Mouse (Mus musculus) left cerebral cortex, adult 18-20 months (tissue): ENCODE results near the gene Tamm41. TPM values are rescaled to one million over a fixed set of nuclear protein-coding genes. Genes with fewer than 3 reads are reported as not detected.
A peak's percentile ranks its signal among the peaks of the same experiment; 100 is the strongest.

Experiments used
- DNase-seq, 2 experiments: peaks; one replicate each; pipeline ENCODE4 v3.0.0; 2021 to 2022; ENCODE audit warnings: low spot score in 2 of 2, mixed read lengths in 1 of 2
- long read RNA-seq, 2 experiments: library from polyadenylated mRNA; stranded (forward); transcript quantifications; one replicate each; pipeline ENCODE4 v2.0.0; 2021
- total RNA-seq, 2 experiments: library from RNA; stranded (reverse); gene quantifications; 2 replicates each; pipeline ENCODE4 v1.2.3; 2021

Gene Tamm41
- 10 to 100 TPM; 21.0 to 21.4 TPM for total RNA-seq
- long read RNA-seq, experiment 1, transcript Tamm41-201 (8 exons, 1,168 nt): major isoform, 11 of 16 reads
- long read RNA-seq, experiment 1, partial matches to known transcripts: 1 of 16 reads
- long read RNA-seq, experiment 1, other reads (novel, unspliced or antisense): 4 of 16 reads
- long read RNA-seq, experiment 2, transcript Tamm41-201 (8 exons, 1,168 nt): major isoform, 7 of 11 reads
- long read RNA-seq, experiment 2, partial matches to known transcripts: 0 of 11 reads
- long read RNA-seq, experiment 2, other reads (novel, unspliced or antisense): 4 of 11 reads

DNA sequence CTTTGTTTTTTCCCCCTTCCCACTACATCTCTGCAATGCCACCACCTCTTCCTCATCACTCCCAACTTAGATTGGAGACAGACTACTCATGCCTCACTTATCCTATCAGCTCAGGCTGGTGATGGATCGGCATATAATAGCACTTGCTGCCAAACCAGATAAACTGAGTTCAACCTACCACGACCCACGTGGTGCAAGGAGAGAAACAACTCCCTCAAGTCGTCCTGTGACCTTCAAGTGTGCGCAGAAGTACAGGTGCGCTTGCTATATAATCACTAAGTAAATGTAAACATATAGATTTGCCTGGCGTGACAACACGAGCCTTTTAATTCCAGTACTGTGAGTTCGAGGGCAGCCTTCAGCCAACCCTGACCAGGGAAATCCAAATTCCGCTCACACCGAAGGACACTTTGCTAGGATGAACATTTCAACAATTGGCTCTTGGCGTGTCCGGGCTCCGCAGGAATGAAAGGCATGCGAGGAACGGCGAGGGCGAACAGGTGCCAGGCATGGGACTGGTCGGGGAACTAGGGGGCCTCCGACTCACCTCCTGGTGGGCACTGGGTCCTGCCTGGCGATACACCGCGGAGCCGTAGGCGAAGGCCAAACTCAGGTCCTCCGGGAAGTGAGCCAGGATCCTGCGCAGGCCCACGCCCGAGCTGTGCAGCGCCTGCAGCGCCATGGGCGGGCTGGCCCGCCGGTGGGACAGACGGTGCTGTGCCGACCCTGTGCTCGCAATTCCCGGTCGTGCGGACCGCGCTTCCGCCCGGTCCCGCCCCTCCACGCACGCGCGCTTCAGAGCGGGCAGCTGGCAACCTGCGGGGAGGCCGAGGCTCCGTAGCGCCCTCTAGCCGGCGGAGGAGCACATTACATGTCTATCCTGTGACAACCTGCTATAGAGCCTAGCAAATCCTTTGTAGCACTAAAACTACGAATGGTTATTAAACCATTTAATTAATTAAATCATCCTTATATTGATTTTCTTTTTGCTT, at the start of gene Tamm41:
Tamm41 (minus strand) TSS at position 774 of the 992 bp plus-strand sequence.
- peak; percentile 89 to 92 for DNase-seq

DNA sequence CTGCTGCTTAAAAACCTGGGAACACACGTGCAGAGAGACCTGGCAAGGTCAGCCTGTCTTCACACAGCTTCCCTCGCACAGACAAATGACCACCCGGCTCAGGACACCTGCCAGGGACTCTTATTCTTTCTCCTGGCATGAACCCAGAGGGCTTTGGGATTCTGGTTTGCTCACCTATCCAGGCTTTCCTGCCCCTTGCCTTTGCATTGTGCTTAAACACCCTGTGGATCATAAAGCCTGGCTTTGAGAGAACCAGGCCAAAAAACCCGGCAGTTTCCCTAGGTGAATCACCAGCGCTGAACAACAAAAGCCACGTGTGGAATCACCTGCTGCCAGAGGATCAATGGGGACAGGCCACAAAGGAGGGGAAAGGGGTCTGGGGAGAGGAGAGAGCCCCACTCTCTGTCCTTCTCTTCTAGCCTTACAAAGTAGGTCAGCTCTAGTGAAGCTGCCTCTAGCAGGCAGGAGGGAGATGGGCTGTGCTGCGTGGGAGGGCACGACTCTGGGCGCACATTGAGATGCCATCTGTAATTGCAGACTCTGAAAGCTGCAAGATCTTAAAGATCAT, 47.7 kb upstream of the Tamm41 start:
- DNase-seq: peak; percentile 74 to 83

DNA sequence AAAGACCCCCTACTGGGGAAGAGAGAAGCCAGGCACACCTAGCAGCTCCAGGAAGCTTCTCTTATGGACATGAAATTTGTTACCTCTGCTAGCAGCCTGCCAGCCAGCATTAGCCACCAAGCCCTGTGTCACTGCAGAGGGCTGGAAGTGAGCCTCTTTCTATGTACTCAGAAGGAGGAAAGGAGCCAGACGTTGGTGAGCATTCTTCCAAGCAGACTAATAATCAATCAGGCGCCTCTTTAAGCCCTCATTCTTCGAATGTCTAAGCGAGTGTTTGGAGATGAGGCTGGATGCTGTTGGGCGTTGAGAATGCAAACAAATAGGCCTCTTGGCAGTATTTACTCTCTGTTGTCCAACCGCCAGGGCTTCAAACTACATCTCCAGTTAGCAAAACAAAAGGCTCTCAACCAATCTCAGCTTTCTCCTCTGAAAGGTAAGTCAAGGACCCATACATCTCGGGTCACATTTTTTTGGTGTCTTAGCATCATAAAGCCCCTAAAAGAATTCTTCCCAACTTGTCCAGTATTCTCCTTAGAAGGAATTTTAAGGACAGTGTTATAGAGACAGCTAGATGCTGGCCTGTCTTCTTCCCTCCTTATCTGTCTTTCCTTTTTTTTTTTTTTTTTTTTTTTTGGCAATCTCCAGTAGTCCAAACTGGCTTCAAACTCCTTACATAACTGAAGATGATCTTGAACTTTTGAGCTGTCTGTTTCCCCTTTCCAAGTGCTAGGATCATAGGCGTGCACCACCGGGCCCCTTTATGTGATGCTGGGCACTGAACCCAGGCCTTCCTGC, 39.3 kb upstream of the Tamm41 start:
- DNase-seq: no peak

DNA sequence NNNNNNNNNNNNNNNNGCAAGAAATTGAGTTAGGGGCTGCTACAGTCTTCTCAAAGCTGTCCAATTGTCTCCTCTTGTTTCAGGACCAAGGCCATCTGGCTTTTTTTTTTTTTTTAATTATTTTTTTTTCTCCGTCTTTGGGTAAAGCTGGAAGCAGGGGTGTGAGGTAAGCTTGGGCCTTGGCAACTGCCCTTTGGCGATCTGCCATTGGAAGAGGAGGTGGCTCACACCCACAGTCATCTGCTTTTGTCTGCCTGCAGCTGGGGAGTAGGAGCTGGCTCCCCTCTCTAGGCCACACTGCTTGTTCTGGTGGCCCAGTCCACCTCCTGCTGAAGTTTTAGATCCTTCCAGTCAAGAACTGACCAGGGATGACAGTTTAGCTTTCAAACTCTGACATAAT, 34.3 kb upstream of the Tamm41 start:
- peak; percentile 55 to 63 for DNase-seq

DNA sequence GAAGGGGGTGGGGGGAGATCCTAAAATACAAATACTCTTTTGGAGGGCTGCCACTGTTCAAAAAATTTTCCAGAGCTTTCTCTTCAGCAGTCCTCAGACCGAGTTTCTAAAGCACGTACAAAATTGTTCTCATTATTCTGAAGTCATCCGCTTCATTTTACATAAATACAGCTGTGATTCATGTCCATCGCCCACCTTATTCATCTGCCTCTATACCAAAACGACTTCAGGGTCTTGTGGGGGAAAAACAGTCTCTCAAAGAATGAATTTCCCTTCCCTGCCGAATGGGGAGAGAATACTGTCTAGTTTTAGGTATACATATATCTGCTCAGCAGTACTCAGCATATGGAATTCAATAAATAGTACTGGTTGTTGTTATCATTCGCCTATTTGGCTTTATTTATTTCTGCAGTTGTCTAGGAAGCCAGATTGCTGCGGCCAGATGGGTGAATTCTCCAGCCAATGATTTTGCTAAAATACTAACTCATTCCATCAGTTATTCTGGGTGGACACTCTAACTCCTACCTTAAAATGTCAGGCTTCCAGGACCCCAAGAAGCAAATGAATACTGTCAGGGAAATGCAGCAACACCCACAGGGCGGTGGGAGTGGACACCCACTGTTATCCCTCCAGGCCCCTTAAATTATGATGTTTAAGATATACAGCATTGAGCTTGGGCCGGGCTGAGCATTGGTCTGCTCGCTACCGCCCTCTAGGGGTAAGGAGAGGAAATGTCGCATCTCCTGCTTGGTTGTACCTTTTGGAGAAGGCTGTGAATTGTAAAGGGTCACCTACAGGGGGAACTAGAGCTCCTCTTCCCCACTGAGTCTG, 27.9 kb upstream of the Tamm41 start:
- peak; percentile 58 to 63 for DNase-seq

DNA sequence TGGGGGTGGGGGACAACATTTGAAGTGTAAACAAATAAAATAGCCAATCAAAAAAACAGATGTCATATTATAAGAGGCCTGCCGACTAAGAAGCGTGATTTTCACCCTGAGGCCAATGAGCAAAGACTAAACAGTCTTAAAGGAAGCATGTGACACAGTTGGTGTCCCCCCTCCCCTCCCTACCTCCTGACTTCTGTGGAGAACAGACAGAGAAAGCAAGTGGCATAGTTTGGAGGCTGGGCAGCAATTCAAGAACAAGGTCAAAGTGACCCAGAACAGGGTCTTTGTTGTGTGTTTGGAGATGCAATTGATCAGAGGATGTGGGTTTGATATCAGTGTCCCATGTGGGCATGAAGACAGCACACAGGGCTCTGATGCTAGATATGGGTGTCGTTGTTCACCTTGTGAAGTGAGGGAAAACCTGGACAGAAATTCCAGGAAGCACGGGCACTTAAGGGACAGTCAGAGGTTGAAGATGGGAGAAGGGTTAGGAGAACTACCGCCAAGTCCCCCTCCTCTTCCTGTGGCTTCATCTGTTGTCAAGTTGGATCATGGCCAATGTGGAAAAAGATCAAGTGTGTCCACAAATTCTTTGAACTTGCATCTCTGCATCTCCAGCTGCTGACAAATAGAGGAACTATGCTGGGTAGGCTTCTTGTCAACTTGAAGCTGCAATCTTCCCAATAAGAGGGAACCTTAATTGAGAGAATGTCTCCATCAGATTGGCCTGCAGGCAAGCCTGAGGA, 25.1 kb upstream of the Tamm41 start:
- no peak for DNase-seq

DNA sequence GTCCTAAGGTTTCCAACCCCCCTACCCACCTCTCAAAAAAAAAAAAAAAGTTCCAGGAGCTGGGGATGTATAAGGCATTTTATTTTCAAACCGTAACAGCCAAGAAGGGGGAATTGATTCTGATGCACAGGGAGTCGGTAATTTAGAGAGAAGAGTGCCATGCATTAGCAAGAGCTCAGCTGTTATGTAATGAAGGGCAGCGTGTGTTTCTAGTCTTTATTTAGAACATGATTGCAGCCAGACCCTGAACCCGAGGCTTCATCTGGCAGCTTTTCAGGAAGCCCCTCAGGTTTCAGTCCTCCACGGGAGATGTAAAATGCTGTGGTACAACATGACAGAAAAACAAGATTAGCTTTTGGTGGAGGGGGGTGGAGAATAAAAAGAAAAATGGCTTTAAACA, 21.6 kb upstream of the Tamm41 start:
- no peak for DNase-seq

DNA sequence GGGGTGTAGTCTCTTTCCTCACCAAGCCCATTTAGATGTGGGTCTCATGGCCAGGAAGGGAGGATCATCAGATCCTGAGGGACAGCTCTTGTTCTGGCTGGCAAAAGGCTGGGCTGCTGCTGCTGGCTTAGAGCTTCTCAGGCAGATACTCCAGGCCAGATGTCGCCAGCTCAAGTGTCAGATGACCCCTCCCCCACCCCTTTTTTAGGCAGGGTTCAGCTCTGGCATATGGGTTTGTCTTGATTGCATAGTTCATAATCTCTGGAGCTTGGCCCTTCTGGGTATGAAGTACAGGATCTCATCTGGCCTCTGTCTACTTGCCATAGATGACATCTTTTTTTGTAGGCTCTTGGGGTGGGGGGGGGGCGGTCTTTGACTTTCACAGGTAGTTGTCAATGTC, 19.0 kb upstream of the Tamm41 start:
- no peak for DNase-seq

DNA sequence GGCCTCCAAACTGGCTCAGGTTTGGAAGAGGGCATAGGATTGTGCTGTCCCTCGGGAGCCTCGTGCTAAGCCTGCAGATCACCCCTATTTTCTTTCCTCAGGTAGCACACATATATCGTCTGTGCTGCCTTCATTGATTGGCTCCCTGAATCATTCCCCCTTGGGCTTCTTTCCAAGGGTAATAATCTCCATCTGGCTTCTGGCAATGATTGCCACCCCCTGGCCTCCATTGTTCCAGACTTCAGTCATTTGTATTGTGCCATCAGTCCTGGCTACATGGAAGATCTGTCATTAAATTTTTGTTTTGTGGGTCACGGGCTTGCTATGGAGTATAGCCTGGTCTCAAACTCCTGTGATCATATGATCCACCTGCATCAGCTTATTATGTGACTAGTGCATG, 17.8 kb upstream of the Tamm41 start:
- DNase-seq: no peak

DNA sequence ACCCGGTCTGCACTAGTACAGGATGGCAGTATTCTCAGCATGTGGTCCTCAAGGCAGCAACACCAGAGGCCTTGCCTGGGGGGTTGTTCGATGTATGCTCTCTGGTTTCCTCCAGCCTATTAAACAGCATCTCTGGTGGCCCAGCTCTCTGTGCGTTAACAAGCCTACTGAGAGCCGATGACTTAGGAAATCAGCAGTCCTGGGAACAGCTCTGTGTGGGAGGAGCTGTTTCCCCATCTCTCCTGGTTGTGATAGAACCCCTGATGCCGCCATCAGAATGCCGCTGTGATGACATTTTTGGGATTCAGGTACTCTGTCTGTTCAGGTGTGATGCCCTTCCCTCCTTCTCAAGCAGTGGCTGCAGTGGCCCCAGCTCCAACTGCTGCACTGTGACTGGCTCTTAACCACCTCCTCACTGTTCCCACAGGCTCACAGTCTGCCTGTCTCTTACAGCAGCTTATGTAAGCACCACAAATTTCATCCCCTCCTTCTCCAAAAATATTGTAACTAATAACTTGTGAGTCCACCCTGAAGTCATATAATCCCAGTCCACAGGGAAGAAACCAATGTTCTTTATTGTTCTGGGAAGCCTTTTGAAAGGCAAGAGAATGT, 14.0 kb upstream of the Tamm41 start:
- DNase-seq: peak in 1 of 2 experiments; percentile 19

DNA sequence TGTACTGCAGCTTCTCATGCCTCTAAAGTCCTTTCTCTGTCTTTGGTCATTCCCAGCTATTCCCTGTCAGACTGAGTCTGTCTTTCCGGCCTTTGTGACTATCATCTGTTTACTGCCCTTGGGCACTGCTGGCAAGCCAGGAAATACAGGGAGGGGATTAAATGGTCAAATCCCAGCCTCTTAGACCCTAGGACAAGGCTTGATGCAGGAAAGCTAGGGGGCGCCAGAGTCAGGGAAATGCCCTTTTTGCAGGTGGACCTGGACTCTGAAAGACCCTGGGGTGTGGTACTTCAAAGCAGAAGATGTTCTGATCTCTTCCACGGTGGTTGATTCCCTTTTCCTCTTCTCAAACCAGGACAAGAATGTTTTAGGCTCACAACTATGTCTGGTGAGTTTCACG, 11.3 kb upstream of the Tamm41 start:
- peak; percentile 59 to 75 for DNase-seq

DNA sequence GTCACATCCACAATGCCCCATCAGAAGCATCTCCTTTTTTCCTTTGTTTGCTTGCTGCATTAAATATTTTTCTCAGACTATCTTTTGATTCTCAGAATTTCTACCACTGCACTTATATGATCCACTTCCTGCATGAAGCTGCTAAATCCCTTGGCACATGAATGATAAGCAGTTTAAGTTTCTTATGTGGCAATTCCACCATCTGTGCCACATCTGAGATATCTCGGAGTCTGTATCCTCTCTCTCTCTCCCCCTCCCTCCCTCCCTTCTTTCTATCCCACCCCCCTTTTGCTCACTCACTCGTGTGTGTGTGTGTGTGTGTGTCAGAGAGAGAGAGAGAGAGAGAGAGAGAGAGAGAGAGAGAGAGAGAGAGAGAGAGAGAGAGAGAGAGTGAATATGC, 10.1 kb upstream of the Tamm41 start:
- no peak for DNase-seq

DNA sequence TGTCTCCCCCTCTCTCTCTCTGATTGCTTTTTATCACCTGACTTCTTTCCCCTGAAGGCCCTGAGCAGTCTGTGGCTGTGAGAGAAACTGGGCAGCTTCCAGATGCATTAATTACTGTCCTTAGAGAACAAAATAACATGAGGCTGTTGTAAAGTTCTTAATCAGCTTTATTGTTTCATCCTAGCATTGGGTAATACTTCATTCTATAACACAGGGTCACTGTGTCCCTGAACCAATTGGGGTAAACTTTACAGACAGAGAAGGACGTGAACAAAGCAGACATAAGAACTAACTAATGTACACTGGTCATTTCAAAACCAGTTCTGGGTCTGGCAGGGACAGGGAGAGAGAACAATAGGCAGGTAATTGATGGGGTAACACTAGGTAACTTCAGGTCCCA, 8.4 kb upstream of the Tamm41 start:
- no peak for DNase-seq

DNA sequence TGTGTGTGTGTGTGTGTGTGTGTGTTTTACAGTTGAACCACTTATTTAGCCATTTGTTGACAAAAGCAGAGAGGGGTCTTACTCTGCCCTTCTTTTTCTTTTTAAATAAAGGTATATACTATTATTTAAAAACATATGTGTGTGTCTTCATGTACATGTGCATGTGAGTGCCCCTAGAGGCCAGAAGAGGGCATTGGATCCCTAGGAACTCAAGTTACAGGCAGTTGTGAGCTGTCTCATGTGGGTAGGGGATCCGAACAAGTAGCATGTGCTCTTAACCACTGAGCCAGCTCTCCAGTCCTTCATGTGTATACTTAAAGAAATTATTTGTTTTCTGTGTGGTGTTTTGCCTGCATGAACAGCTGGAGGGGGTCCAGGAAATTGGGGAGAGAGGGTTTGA, 7.0 kb upstream of the Tamm41 start:
- DNase-seq: no peak

DNA sequence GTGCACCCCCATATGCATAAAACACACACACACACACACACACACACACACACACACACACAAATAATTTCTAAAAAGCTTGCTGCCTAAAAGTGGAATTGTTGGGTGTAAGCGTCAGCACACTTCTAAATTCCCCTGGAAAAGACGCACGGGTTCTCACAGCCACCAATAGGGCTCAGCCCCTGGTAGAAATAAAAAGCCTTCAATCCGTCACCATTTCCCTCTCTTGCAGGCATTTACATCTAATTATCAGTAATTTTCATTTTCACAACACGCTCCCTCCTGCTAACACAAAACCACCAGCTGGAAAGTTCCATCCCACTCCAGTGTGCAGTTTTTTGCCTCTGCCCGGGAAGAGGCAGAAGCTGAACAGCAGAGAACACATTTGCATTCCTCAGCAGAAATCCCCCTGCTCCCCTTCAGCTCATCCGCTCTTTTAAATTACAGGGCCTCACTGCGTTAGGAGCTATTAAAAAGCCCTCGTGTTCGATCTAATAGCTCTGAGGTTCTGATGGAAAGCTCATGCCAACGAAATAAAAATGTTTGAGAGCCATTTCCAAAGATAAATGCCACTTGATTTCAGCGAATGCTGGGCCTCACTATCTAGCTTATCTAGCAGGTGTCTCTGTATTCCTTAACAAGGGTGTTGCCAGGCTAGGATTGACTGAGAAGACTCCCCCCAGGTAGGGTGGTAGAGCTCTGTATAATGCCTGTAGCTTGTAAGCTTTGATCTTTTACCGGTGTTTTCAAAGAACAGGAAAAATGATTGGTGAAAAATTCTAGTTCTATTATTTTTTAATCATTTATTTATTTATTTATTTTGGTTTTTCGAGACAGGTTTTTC, 6.2 kb upstream of the Tamm41 start:
- DNase-seq: peak in 1 of 2 experiments; percentile 32

DNA sequence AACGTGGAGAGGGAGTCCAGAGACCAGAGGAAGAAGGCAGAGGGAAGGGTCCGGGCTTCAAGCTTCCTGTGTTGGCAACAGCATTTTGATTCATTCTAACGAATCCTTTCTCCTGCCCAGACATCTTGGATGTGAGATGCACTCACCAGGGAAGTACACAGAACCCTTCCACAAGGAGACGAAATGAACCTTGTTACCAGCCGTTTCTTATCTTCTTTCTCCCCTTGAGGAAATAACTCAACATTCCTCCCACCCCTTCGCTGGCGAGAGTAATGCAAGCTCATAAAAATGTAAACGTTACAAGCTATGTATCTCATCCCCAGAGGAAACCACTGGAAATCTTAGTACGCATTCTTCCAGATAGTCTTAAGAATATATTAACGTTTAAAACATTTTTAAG, 4.9 kb upstream of the Tamm41 start:
- DNase-seq: no peak

DNA sequence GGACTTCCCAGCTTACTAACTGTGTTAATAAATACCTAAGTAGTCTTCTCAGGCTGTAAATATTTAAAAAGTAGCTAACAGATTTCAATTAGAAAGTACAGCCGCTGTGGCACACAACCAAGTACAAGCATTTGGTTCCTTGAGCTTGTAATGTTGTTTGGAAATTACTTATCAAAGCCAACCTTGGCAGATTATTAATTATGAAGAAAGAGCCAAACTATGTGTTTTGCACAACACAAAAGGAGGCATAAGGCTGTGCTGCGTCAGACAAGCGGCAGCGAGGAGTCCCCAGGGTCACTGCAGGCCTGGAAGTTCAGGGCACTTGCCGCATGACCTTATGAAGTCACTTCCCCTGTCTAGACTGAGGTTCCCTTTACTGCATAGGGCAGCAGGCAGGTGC, 4.2 kb downstream of the Tamm41 start:
- no peak for DNase-seq

DNA sequence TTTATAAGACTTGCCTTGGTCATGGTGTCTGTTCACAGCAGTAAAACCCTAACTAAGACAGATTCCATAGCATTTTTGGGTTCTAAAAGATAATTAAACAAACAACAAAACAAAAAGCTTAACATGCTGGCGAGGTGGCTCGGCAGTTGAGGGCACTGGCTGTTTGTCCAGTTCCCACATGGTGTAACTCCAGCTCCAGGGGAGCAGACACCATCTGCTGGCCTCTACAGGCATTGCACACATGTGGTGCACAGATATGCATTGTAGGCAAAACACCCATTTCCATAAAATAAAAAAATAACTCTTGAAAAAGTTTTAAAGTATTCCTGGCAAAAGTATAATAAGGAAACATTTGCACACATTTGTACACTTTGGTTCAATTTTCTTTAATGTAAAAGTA, 7.6 kb downstream of the Tamm41 start:
- no peak for DNase-seq
